Mouse (Mus musculus) inflammation-experienced regulatory T-cells, adult 16 weeks (primary cell): Measurements from ENCODE around the gene Gprc5c. TPM values are rescaled to one million over a fixed set of nuclear protein-coding genes. Genes with fewer than 3 reads are reported as not detected.

ENCODE experiments used
- polyA plus RNA-seq: library from polyadenylated mRNA; unstranded; fragments of 100-300 nt; shearing (Covaris generic); gene quantifications from one replicate; pipeline ENCODE4 v1.2.1, GENCODE M21; 2017

Gprc5c gene
- 0.20 TPM for polyA plus RNA-seq

DNA sequence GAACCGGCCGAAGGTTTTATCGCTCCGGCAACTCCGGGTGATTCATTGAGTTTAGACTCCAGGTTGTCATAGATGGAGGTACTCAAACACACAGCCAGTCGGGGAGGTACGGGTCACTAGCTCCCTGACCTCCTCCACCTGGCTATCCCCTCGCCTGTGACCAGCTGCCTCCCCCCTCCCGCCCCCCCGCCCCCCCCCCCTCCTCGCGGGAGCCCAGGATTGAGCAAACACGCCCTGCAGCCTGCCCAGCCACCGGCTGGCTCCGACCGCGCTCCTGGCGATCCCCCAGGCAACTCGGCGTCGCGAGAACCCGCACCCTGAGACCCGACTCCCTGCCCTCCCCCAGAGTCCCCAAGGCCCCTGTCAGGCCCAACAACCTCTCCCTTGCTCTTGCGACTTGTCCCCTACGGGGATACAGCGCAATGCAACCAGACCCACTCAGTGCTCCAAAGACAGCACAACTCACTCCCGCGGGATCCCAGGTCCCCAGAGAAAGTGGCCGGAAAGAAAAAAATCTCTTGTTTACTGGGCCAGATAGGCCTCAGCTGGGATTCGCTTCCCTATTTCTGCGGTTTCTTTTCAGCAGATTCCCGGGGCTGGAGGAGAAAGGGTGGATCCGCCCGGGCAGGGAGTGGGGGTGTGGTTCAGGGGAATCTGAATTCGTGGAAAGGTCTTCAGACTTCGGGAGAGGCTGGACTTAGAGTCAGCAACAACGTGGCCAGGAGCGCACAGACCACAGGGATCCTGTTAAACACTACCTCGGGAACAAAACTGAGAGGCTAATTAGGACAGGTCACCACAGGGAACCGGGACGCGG, at the start of gene Gprc5c:
Gene Gprc5c, plus strand, starts transcription at position 701 of the 817 bp plus-strand sequence.

DNA sequence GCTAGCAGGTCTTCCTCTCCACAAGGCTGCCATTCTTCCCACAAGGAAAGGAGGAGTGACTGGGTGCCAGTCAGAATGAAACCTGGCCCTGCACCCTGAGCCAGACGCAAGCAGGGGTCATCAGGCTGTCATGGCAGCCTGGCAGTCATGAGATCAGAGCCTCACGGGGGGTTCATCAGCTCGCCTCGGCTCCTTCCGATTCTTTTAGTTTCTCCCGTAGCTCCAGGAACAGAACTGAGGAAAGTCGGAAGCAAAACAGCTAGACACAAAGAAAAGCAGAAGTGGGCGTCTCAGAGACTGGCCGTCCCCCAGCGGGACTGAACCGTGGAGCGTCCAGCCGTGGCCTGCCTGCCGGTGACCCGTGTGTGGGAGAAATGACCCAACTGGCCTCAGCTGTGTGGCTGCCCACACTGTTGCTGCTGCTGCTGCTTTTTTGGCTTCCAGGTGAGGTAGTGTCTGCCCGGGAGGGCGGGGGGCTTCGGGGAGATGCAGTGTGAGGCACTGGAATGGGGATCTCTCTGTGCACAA, 39.1 kb downstream of the Gprc5c start, which contains the start of gene Cd300a:
Gene Cd300a, plus strand, starts transcription at position 51 of the 528 bp plus-strand sequence.

Other genes starting within 250 kb of the Gprc5c start
- gene Rpl38, start 182.6 kb upstream of the Gprc5c start, polyA plus RNA-seq: 473 TPM
- gene Ttyh2, start 175.7 kb upstream of the Gprc5c start, polyA plus RNA-seq: 3.0 TPM
- gene Dnaic2, start 123.7 kb upstream of the Gprc5c start, polyA plus RNA-seq: not detected
- gene Kif19a, start 85.8 kb upstream of the Gprc5c start, polyA plus RNA-seq: 0.15 TPM
- not detected for gene Btbd17, start 55.2 kb upstream of the Gprc5c start, polyA plus RNA-seq
- gene Gpr142, start 52.2 kb upstream of the Gprc5c start, polyA plus RNA-seq: not detected
- gene Cd300a, start 38.9 kb downstream of the Gprc5c start, polyA plus RNA-seq: 1.3 TPM
- gene Cd300lb, start 83.2 kb downstream of the Gprc5c start, polyA plus RNA-seq: 0.32 TPM
- not detected for gene Cd300c, start 118.0 kb downstream of the Gprc5c start, polyA plus RNA-seq
- 0.79 TPM for gene Cd300ld, start 138.8 kb downstream of the Gprc5c start, polyA plus RNA-seq
- 1.5 TPM for gene Cd300c2, start 150.7 kb downstream of the Gprc5c start, polyA plus RNA-seq
- not detected for gene Cd300ld2, start 165.0 kb downstream of the Gprc5c start, polyA plus RNA-seq
- gene Cd300ld4, start 175.9 kb downstream of the Gprc5c start, polyA plus RNA-seq: not detected
- not detected for gene Cd300ld5, start 186.6 kb downstream of the Gprc5c start, polyA plus RNA-seq
- not detected for gene Cd300ld3, start 197.3 kb downstream of the Gprc5c start, polyA plus RNA-seq
- 1.2 TPM for gene Cd300e, start 211.0 kb downstream of the Gprc5c start, polyA plus RNA-seq
- 248 TPM for gene Rab37, start 240.3 kb downstream of the Gprc5c start, polyA plus RNA-seq